Mouse (Mus musculus): ENCODE results near the gene Atg10. TPM values are rescaled to one million over a fixed set of nuclear protein-coding genes. Genes with fewer than 3 reads are reported as not detected.

The Atg10 gene
- total RNA-seq, 2 experiments from 2014 or later = 7.5 to 10.0 TPM

DNA sequence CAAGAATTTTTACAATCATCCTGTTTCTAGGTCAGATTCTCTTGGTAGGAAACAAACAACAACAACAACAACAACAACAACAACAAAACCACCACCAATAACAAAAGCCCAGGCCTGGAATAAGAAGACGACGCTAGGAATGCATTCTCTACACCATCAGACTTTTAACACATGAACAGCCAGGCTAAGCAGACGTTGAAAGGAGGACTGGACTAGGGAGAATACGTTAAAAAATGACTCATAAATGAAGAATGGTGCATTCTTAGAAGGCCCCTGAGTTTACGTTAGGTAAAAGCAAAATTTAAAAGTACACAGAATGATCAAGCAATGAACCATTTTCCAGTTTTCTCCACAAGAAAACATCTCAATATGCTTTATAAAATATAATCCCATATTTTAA lies 185.1 kb downstream of the Atg10 start:
- no peak for ATAC-seq (ENCODE audit: poor library complexity, severe bottlenecking)

DNA sequence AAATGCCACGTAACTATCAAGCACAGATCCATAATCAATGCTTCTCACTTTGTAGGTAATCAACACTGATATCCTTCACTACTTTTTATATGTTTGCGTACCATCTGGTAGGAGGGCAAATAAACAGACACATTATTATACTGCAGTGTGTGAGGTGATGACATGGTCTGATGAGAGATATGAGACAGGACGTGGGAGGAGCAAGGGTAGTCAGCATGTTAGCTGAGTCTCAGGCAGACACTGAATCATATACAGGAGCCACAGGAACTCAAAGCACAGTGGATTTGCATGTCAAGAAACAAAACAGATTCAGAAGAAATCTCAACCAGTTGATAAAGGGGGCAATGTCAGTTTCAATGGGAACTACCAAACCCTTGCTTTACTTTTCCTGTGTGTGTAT lies 185.7 kb downstream of the Atg10 start:
- no peak for ATAC-seq (ENCODE audit: poor library complexity, severe bottlenecking)

DNA sequence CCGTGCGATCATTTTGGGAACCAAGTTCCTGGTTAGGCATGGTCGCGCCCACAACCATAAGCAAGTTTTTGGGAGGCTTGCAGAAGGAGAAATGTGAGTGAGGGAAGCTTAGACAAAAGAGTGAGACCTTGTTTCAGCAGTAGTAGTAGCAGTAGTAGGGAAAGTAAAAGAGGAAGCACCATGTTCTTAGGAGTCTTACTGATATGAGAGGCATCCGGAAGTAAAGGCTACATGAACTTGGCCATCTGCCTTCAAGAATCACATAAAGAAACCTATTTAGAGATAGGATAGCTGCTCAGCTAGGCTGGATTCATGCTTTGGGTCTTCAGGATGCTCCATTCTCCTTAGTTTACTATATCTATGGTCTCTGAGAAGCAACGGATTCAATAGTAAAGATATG lies 186.4 kb downstream of the Atg10 start:
- ATAC-seq (ENCODE audit: poor library complexity, severe bottlenecking) = no peak

DNA sequence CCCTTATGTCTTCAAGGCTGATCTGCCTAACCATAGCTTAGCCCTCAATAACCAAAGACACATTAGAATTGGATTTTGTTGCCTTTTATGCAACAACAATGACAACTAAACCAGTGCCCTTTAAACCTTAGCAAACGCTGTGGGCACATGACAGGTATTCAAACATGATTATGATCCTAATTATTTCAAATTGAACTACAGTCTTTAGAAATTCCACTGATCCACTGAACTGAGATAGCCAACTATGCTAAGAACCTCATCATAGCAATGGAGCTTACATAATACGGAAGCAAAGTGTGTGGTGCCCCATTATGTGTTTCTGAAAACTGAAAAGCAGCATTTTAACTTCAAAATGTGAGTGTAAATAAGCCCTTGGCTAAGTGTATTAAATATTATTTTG lies 191.9 kb downstream of the Atg10 start:
- no peak for ATAC-seq (ENCODE audit: poor library complexity, severe bottlenecking)

DNA sequence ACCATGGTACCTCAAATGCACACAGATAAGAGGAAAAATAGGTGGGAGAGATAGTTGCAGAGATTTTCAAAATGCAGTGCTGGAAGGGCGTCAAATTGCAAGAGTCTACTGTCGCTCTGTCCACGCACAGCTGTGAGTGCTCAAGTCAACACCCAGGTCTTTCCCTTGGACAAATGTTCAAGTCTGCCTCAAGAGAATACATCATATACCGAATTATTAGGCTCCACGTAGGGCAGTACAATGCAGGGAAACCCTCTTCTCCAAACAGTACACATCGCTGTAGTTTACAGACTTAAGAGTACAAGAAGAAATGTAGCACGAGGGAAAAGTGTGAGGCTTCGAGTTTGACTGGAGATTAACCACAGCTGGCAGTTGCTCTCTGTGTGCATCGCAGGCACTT lies 200.3 kb downstream of the Atg10 start:
- ATAC-seq (ENCODE audit: poor library complexity, severe bottlenecking) = no peak

DNA sequence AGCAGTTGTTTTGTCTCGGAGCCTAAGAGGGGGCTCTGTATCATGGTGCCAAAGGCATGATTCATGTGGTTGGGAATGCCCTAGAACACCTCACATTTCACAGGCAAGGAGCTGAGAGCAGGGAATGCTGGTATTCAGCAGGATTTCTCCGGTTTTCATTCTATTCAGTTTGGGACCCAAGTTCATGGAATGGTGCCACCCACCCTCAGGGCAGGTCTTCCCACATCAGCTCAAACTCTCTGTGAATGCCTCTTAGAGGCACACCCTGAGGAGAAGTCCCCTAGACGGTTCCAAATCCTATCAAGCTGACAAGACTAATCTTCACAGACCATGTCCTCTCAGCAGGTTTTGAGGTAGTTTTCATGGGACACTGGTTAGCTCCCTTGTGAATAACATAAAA lies 211.9 kb downstream of the Atg10 start:
- ATAC-seq (ENCODE audit: poor library complexity, severe bottlenecking) = no peak

DNA sequence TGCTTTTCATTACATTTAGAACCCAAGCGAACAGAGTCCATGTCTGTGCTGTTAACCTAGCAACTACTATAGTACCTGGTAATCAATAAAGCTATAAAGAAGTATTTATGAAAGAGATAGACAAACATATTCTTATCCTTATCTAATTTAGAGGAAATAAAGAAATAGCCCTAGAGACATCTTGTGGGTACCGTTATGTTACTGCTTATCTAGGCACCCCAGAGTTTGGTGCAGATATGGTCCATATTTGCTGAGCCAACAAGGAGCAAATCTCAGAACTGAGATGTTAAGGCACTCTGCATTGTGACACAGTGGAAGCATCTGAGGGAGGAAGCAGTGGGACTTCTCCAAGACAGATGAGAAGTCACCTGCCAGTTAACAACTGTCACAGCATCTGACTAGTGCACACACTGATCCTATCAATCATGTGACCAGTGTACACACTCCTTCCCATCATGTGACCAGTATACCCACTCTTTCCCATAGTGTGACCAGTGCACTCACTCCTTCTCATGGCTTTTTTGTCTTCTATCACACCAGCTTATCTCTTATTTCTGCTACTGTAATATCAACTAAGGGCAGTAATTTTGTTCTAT lies 228.6 kb downstream of the Atg10 start:
- ATAC-seq (ENCODE audit: poor library complexity, severe bottlenecking) = no peak

DNA sequence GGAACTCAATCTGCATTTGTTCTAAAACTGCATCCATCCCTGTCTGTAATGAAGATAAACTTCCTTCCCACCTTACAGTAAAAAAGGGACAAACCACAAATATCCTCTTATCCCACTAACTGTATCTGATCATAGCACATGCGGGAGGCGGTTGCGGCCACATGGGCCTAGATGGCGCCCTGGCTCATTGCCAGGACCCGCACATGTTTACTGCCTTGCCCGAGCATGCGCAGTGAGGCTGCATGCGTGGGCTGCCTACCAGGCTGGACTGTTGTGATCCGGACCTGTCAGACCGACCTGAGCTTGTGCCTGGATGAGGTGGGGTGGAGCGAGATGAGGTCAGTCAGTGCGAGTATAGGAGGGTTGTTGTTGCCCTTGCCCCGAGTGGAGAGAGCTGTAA lies 230.2 kb downstream of the Atg10 start:
- no peak for ATAC-seq (ENCODE audit: poor library complexity, severe bottlenecking)

DNA sequence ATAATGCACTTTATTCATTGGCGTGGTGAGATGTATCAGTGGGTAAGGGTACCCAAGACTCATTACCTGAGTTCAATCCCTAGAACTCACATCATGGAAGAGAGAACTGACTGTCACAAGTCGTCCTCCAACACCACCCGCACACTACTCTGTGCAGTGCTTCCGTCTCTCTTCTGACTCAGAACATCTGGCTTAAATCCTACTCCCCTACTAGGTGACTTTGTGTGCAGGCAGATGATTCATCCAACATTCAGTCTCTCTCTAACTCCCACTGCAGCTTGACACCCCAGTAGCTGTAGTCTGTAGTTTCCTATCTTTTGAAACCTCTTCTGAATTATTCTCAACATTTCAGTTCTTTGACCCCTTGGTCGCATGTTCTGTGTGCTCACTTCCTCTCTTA lies 230.8 kb downstream of the Atg10 start:
- no peak for ATAC-seq (ENCODE audit: poor library complexity, severe bottlenecking)

DNA sequence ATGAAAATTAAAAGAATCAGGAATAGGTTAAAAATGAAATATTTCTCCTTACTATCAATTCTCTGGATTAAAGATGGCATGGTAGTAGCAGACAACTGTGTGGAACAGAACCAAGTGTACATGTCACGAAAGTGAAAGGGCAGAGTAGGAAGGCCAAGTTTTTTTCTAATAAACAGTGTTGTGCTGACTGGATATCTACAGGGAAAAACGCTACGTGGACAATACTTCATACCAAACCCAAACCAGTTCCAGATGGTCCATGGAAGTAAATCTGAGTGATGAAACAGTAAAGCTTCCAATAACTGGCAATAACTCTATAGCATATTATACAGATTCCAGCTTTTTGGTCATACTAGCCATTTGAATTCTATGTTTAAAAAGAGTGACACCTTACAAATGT lies 235.5 kb downstream of the Atg10 start:
- no peak for ATAC-seq (ENCODE audit: poor library complexity, severe bottlenecking)

DNA sequence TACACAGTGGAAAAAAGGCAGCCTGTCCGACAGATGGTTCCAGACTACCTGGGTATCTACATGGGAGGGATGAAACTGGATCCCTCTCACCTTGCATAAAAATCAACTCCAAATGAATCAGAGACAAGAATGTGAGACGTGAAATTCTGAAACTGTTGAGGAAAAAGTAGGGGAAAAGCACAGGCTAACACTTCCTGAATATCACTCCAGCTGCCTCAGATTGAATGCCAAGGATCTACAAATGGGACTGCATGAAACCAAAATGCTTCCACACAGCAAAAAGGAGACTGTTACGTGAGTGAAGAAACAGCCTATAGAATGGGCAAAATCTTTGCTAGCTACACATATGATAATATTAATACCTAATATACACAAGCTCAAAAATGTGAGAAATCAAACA lies 238.4 kb downstream of the Atg10 start:
- no peak for ATAC-seq (ENCODE audit: poor library complexity, severe bottlenecking)

DNA sequence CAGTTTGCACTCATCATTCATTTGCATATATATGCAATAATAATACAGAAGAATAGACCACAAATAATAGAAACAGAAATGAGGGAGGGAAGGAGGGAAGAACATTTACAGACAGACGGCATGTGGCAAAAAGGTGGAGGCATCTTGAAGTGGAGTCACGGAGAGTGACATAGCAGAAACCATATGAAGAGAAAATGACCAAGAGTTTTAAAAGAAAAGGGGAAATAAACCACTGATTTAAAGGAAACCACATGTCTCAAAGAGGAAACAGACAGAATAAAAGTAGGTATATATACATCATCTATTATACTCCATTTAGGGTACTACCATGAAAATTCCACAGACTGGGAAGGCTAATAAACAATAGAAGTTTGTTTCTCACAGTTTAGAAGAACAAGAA lies 239.7 kb downstream of the Atg10 start:
- ATAC-seq (ENCODE audit: poor library complexity, severe bottlenecking) = peak; percentile 29

DNA sequence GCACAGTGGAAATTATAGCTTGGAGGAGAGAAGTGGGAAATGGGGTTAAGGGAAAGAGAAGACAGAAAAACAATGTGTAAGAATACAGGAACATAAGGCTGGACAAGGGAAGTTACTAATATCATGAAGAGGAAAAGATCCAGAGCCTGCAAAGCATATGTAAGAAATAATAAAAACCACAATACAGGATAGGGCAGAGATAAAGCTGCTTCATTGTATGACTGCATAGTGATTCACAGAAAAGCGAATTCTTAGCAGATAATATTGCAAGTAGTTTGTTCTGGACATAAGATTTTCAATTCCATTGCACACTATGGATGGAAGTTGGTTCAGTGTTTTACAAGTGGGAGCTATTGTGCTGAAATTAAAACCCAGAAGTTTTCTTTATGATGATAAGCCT lies 242.0 kb downstream of the Atg10 start:
- no peak for ATAC-seq (ENCODE audit: poor library complexity, severe bottlenecking)

DNA sequence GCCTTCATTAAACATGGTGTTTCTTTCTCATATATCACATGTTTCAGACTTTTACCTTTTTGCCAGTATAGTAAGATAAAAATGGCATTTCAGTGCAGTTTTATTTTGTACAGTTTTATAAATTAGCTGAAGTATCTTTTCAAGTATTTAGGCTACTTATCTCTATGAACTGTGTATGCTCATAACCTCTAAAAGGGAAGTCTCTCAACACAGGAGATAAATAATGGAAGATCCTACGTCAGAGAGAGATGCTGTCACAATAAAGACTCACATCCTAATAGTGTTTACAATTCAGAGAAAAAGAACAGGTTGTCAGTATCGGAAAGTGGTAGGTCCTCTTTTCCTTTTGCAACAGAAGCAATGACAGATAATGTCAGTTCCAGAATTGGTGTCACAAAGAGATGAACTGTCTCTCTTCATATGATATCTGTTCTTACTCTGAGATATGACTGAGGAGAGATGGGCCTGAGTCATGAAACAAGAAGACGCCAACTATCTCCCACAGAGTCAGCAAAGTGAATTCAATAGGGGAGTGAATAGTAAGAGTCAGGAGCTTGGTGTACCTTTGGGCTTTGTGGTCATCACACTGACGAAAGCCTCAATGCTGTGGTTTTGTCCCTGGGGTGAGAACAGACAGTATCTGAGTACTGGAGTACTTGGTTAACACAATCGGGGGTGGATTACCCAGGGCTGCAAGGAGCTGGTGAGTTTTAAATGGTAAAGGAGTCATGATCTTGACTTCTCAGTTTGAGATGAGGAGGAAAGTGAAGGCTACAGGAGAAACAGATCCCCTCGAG lies 242.7 kb downstream of the Atg10 start:
- ATAC-seq (ENCODE audit: poor library complexity, severe bottlenecking) = peak; percentile 61

DNA sequence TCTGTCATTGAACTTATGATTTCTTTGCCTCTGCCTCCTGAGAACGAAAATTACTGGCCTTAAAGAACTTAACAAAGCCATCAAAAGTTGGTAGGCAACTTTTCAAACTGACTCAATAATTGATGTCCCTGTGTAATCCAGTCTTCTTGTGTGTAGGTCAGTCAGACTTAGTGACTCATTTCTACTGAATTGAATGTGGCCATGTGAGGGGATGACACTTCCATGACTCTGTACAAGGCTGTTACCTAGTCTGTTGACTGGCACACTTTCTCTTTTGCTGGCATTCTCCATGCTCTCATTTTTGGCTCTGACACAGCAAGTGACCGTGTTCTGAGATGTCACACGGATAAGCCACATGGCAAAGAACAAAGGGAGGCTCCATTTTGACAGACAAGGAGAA lies 246.7 kb downstream of the Atg10 start:
- ATAC-seq (ENCODE audit: poor library complexity, severe bottlenecking) = no peak

DNA sequence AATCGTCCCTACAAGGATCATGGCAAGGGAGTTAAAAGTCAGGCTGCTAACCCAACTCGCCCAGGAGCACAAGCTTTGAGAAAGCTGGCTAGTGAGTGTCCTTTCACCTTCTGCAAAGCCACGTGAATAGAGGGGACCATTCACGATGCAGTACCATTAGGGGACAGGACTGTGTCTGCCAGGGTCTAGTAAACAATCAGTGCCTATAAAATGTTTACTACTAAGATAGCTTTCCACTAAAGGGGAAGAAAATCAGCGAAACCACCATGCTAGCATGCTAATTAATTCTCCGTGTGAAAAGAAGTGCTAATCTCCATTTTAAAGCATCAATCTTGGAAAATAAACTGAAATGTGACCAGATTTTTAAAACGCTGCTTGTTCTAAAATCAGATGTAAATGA lies 250.4 kb downstream of the Atg10 start:
- ATAC-seq (ENCODE audit: poor library complexity, severe bottlenecking) = no peak

DNA sequence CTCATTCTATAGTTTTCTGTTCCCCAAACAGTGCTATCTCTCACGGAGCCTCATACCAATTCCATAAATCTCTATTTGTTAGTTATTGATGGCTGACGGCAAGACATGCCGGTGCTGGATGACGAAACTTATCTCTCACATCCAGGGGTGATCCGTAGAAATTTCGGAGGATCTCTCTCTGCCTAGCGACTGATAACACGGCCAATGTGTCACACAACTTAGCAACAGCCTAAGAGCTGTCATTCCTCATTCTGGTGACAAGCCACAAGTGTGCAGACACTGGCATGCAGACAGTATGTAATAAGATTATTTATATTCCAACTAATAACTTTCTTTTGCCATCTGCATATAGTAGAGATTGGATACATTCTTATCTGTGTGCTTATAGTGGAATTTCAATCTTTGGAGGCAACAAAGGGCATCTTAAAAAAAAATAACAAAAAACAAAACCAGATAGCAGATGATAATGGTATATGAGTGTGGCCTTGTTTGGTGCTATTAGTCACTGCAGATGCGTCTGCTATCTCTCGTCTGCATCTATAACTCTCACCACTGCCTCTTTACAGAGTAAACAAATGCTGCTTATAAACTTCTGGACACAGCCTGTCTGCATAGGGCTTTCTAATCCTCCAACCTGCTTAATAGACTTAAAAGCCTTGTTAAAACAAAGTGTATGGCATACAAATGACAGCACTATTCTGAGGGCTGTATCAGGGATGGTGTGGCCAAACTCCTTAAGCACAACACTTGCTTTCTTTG lies 253.3 kb downstream of the Atg10 start:
- no peak for ATAC-seq (ENCODE audit: poor library complexity, severe bottlenecking)

DNA sequence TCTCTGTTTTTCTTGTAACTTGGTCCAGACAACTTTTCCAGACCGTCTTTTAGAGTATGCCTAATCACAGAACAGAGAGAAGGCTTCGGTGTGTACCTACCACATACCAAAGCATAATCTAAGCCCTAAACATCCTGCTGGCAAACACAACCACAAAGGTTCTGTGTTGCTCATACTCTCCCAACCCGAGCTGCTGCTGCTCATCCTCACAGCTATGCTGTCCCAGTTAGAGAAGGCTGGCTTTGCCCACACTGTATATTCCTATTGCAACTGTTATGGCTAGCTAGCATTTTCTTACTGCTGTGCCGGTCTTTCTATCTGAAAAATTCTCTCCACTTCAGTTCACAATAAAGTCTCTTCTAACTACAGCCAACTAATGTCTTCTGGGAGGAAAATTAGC lies 254.8 kb downstream of the Atg10 start:
- no peak for ATAC-seq (ENCODE audit: poor library complexity, severe bottlenecking)

DNA sequence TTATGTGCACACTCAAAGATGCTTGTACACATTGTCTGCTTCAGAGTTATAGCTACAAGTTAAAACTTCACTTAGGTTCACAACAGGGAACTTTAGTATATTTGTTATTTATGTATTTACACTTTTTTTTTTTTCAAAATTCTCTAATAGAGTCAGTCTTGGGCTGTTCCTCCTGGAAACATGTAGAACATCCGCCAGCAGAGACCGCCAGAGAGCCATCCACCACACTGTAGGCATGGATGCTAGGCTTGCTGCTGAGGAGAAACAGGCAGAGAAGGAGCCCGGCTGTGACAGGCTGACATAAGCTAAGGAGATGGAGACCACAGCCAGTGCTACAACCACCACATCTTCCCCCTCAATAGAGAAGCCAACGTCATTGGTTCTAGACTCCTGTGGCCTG lies 256.3 kb downstream of the Atg10 start:
- ATAC-seq (ENCODE audit: poor library complexity, severe bottlenecking) = peak; percentile 89

DNA sequence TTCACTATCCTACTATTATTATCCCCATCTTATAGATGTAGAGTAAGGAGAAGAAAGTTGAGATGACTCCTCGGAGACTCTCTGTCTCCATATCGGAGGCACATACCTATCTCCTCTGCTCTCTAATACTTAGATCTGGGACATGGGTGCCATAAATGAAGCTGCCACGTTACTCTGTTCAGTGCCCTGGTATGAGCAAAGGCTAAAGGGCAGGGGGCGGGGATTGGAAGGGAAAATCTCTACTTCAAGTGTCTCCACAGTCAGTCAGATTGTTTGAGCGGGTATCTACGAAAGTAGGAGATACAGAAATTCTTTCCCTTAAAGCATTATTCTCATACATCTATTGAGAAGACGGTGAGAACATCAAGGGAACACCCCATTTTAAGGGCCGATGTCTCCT lies 257.8 kb downstream of the Atg10 start:
- ATAC-seq (ENCODE audit: poor library complexity, severe bottlenecking) = no peak

DNA sequence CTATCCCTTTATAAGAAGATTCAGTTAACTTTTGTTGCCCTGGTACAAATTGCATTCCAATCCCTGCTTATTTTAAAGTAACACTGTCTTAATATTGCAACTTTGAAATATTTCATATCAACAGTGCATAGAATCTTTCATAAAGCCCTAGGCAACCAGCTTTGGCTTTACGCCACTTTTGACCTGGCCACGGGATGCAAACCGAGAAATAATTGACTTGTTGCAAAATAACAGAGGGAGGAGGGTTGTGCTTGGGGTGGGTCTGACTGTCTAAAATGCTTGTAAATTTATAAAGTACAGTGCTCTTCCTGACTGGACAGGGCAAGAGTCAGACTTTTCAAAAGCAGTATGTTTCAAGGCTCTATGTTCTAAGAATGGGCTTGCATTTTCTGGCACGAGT lies 259.3 kb downstream of the Atg10 start:
- no peak for ATAC-seq (ENCODE audit: poor library complexity, severe bottlenecking)

Data from megakaryocyte, adult 5-6 weeks (primary cell).